Mouse (Mus musculus) neural tube, embryonic 13.5 days (tissue): ENCODE measurements around the gene Atp6v0d1. TPM values are rescaled to one million over a fixed set of nuclear protein-coding genes. Genes with fewer than 3 reads are reported as not detected.
"Not testable (repeated sequence)": the region's sequence is repeated elsewhere in the genome, so short reads cannot be mapped to it uniquely, and the experiment has no call there.

Experiments used
- ATAC-seq: fragments of 200-750 bp; cut with Nextera tagmentation; 2 replicates; pipeline ENCODE4 v1.8.0; 2017; ENCODE audit warnings: low read depth, mild to moderate bottlenecking, moderate TSS enrichment, moderate library complexity
- H3K27ac ChIP-seq: fragments of 300-500 bp; sonication (generic); replicated peaks from 2 replicates; pipeline ENCODE4 v1.5.1; 2015; ENCODE audit warnings: moderate library complexity, mild to moderate bottlenecking, inconsistent platforms
- H3K27me3 ChIP-seq: fragments of 300-500 bp; sonication (generic); 2 replicates; pipeline ENCODE4 v1.6.1; 2015; ENCODE audit warnings: mild to moderate bottlenecking, inconsistent platforms
- H3K36me3 ChIP-seq: fragments of 300-500 bp; sonication (generic); 2 replicates; pipeline ENCODE4 v1.6.1; 2015; ENCODE audit warnings: mild to moderate bottlenecking, inconsistent platforms
- H3K4me1 ChIP-seq: fragments of 300-500 bp; sonication (generic); replicated peaks from 2 replicates; pipeline ENCODE4 v1.6.1; 2015; ENCODE audit warnings: inconsistent platforms
- H3K4me2 ChIP-seq: fragments of 300-500 bp; sonication (generic); 2 replicates; pipeline ENCODE4 v1.6.1; 2015; ENCODE audit warnings: inconsistent platforms, mild to moderate bottlenecking, moderate library complexity
- H3K4me3 ChIP-seq: fragments of 300-500 bp; sonication (generic); 2 replicates; pipeline ENCODE4 v1.5.1; 2015; ENCODE audit warnings: mild to moderate bottlenecking, inconsistent platforms
- H3K9ac ChIP-seq: fragments of 300-500 bp; sonication (generic); 2 replicates; pipeline ENCODE4 v1.6.1; 2015; ENCODE audit warnings: moderate library complexity, mild to moderate bottlenecking, inconsistent platforms
- H3K9me3 ChIP-seq: fragments of 300-500 bp; sonication (generic); 2 replicates; pipeline ENCODE4 v1.6.1; 2016; ENCODE audit warnings: inconsistent platforms
- WGBS: fragments of 180-500 bp; shearing (Covaris S2); methylation state at CpG from one replicate; pipeline ENCODE4 v1.1.7; 2015; 5-methylcytosine and 5-hydroxymethylcytosine counted together
- polyA plus RNA-seq: library from polyadenylated mRNA; unstranded; fragments of >200 nt; fragmentation: Nextera tagmentation; extraction: Ambion mirVana; gene quantifications from 2 replicates; pipeline ENCODE4 v1.2.1, GENCODE M21; 2015

Gene Atp6v0d1
- polyA plus RNA-seq, 1 experiment from 2014 or later = 211 TPM

- not testable (repeated sequence) for H3K4me3 ChIP-seq, H3K27me3 ChIP-seq, ATAC-seq, H3K4me2 ChIP-seq, H3K36me3 ChIP-seq, H3K9ac ChIP-seq, H3K9me3 ChIP-seq, H3K27ac ChIP-seq
- 77% methylated on average over 3 of the region's 3 CpGs for WGBS
- H3K4me1 ChIP-seq = peaks cover 25% of the 10 kb centered on the region
These were observed 36.7 kb upstream of the Atp6v0d1 start for GRCm38 (mm10) chr8:105602540-105602939.

- Histone ChIP-seq H3K9me3 (no peaks in the 10 kb centered on the region), H3K4me2 (no peak overlapping the region), H3K27me3 (peaks cover 4% of the 10 kb centered on the region), H3K36me3 (no peaks in the 10 kb centered on the region), H3K9ac (no peak overlapping the region), H3K4me1 (peaks cover 19% of the 10 kb centered on the region), H3K4me3 (no peak overlapping the region), H3K27ac (no peak overlapping the region)
- ATAC-seq = no peak
- 67% methylated on average over 5 of the region's 5 CpGs for WGBS
These were observed 35.5 kb upstream of the Atp6v0d1 start for GRCm38 (mm10) chr8:105601301-105601700.

DNA sequence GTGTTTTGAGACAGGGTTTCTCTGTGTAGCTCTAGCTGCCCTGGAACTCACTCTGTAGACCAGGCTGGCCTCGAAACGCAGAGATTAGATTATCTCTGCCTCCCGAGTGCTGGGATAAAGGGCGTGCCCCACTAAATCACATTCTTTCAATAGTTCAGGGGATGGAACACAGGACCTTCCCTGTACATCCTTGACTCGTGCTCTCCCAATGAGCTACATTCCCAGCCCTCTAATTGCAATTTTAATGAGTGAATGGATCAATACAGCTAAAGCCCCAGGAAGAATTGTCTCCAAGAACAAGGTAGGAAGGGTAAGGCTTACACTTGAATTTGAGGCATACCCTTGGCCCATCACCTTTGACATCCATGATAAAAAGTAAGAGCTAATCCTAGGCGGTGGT lies 32.9 kb upstream of the Atp6v0d1 start:
- no peak overlapping the region for H3K27ac ChIP-seq
- WGBS = 87% methylated on average over 6 of the region's 6 CpGs
- ATAC-seq = no peak

DNA sequence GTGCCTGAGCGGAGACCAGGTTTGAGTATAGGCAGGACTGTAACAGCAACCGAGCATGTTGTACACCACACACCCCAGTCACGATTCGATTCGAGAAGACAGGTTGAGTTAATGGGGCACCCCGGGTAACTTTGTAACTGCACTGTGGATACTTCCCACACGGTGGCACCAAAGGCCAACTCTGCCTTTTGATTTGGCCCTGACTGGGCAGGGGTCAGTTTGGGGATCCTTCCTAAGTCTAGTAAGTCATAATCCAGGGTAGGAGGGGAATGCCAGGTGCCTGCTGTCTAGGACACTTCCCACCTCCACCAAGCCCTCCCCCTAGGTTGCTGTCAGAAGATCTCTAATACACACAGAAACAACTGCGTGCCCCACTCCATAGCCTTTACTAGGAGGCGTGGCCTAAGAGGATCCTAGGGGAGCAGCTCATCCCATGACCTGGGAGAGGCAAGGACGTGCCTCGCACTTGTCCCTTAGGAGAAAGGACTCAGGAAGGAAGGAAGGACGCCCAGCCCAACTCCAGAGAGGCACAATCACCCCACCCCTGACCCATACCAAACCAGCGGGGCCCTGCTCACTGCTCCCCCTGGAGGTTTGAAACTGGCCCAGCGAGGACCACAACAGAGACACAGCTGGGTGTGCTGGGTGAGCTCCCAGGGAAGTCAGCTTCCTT lies 30.7 kb upstream of the Atp6v0d1 start:
- H3K4me1 ChIP-seq = 0 out of 2 replicates have a peak, but pooled peaks cover 8% of the 10 kb centered on the region
- H3K27me3 ChIP-seq = peaks cover 11% of the 10 kb centered on the region; the same call in 1 of the 2 replicates
- H3K9ac ChIP-seq = no peak overlapping the region
- H3K4me3 ChIP-seq = 0 out of 2 replicates have a peak overlapping the region, but pooled peaks have one; percentile 9
- H3K9me3 ChIP-seq = no peaks in the 10 kb centered on the region
- WGBS = 4% methylated on average over 14 of the region's 14 CpGs
- ATAC-seq = peak; percentile 47
- H3K27ac ChIP-seq = no peak overlapping the region
- H3K4me2 ChIP-seq = peak overlapping the region; percentile 31
- no peaks in the 10 kb centered on the region for H3K36me3 ChIP-seq

More for the DNA sequence above, 32.9 kb upstream of the Atp6v0d1 start:
- no peak overlapping the region for H3K4me2 ChIP-seq
- no peaks in the 10 kb centered on the region for H3K9me3 ChIP-seq
- H3K4me3 ChIP-seq = no peak overlapping the region
- H3K27me3 ChIP-seq = peaks cover 15% of the 10 kb centered on the region
- 0 out of 2 replicates have a peak, but pooled peaks cover 8% of the 10 kb centered on the region for H3K4me1 ChIP-seq
- no peaks in the 10 kb centered on the region for H3K36me3 ChIP-seq
- H3K9ac ChIP-seq = no peak overlapping the region

DNA sequence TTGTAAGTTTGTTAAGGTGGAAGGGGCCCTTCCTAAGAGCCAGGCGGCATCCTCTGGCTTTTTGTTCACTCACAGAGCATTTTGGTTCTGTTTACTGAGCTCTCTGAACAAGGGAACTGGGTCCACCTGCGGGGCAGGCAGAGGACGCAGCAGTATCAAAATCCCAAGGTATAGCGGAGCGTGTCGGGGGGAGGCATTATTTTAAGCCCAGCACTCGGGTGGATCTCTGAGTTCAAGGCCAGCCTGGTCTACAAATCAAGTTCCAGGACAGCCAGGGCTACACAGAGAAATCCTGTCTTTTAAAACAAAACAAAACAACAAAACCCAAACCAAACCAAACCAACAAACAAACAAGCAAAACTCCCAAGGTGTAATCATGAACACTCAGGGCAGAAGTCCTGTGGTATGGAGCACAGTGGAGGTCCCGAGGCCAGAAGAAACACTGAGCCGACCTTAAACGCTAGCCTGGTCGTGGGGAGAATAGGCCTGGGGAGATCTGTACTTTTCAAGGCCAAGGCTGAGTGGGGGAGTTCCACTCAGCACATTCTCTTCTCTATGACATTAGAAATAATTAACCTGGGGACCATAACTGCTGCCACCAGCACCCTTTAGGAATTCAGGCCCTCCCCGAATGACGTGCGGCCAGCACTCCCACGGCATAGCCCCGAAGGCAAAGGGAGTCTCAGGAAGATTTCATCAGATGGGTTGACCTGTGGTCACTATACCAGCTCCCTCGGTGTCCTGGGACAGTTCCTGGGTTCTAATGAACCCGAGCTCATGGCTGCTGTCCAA lies 28.8 kb upstream of the Atp6v0d1 start:
- no peak for ATAC-seq
- 0 out of 2 replicates have a peak, but pooled peaks cover 8% of the 10 kb centered on the region for H3K4me1 ChIP-seq
- H3K4me3 ChIP-seq = no peak overlapping the region
- H3K9ac ChIP-seq = no peak overlapping the region
- no peak overlapping the region for H3K27ac ChIP-seq
- no peak overlapping the region for H3K4me2 ChIP-seq
- WGBS = 80% methylated on average over 18 of the region's 18 CpGs
- H3K9me3 ChIP-seq = no peaks in the 10 kb centered on the region
- H3K36me3 ChIP-seq = no peaks in the 10 kb centered on the region
- H3K27me3 ChIP-seq = peaks cover 11% of the 10 kb centered on the region; the same call in 1 of the 2 replicates

DNA sequence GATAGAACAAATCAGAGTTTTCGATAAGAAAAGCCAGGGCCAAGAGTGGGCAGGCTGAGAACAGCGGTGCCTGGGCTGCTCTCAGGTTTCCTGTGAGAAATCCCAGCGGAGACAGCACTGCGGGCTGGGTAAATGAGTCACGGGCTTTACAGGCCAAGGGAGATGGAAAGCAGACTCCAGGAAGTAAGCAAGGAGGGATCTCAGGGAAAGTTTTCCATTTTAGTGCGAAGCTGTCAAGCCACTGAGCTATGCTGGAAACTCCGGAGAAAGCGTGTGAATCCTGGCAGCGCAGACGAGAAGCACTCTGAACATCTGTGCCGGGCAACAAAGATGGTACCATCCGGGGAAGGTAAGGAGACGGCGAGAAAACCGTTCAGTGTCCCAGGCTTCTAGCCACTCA lies 28.0 kb upstream of the Atp6v0d1 start:
- no peak overlapping the region for H3K4me3 ChIP-seq
- WGBS = 34% methylated on average over 15 of the region's 15 CpGs

DNA sequence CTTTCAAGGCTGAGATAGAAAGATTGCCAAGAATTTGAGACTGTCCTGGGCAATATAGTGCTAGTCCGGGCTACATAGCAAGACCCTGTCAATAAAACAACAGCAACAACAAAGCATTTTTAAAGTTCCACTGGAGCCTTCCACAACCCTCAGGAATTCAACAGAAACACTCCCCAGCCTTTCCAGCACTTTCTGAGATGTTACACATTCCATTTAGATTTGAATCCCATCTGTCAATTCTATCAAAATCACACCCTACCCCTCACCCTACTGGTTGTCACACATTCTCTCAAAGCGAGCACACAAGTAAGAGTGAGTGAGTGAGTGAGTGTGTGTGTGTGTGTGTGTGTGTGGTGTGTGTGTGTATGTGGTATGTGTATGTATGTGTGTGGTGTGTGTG lies 26.6 kb upstream of the Atp6v0d1 start:
- Histone ChIP-seq H3K27ac (no peak overlapping the region), H3K4me1 (0 out of 2 replicates have a peak, but pooled peaks cover 8% of the 10 kb centered on the region), H3K27me3 (peaks cover 11% of the 10 kb centered on the region; the same call in 1 of the 2 replicates), H3K4me2 (no peak overlapping the region), H3K9ac (no peak overlapping the region), H3K9me3 (no peaks in the 10 kb centered on the region), H3K4me3 (no peak overlapping the region), H3K36me3 (no peaks in the 10 kb centered on the region)
- no peak for ATAC-seq
- 80% methylated on average over 2 of the region's 2 CpGs for WGBS

More for the DNA sequence above, 28.0 kb upstream of the Atp6v0d1 start:
- H3K9ac ChIP-seq = 0 out of 2 replicates have a peak overlapping the region, but pooled peaks have one; percentile 8
- H3K4me1 ChIP-seq = 0 out of 2 replicates have a peak, but pooled peaks cover 8% of the 10 kb centered on the region
- H3K27ac ChIP-seq = no peak overlapping the region
- no peaks in the 10 kb centered on the region for H3K9me3 ChIP-seq
- H3K36me3 ChIP-seq = no peaks in the 10 kb centered on the region
- peaks cover 11% of the 10 kb centered on the region; the same call in 1 of the 2 replicates for H3K27me3 ChIP-seq
- H3K4me2 ChIP-seq = peak overlapping the region; percentile 30
- ATAC-seq = no peak

DNA sequence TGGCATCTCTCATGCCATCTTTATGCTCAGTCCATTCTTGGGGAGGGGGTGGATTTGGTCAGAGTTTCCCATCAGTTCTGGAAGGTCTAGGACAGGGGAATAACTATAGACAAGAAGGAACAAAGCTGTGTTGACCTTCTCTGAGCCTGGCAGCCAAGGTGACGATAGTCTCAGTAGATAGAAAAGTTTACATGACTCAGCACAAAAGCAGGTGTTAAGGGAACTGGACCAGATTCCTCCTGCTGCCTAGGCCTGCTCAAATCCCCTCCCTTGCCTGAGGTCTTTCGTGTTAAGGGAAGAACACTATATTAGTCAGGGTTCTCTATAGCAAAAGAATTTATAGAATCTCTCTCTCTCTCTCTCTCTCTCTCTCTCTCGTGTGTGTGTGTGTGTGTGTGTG lies 13.9 kb upstream of the Atp6v0d1 start:
- no peak overlapping the region for H3K4me3 ChIP-seq
- no peaks in the 10 kb centered on the region for H3K27me3 ChIP-seq
- no peaks in the 10 kb centered on the region for H3K36me3 ChIP-seq
- no peak overlapping the region for H3K27ac ChIP-seq
- WGBS = 76% methylated on average over 3 of the region's 3 CpGs
- H3K4me1 ChIP-seq = no peaks in the 10 kb centered on the region
- no peak for ATAC-seq
- no peak overlapping the region for H3K9ac ChIP-seq
- no peaks in the 10 kb centered on the region for H3K9me3 ChIP-seq
- H3K4me2 ChIP-seq = no peak overlapping the region

GRCm38 (mm10) chr8:105575538-105575937 lies 9.7 kb upstream of the Atp6v0d1 start:
- no peak for ATAC-seq
- WGBS = 50% methylated on average over 3 of the region's 3 CpGs
- no peaks in the 10 kb centered on the region for H3K4me1 ChIP-seq

DNA sequence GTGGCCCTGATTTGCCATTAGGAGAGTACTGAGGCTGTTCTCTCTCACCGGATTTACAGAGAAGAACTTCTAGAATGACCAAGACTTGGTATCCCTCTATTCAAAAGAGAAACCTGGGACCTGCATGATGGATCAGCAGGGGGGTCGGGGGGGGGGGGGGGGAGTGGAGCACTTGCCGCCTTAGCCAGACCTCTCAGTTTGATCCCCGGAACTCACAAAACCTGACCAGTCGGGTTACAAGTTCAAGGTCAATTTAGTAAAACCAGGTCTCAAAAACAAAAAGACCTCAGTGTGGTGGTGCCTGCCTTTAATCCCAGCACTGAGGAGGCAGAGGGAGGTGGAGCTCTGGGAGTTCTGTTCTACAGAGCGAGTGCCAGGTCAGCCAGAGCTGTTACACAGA lies 8.9 kb upstream of the Atp6v0d1 start:
- H3K36me3 ChIP-seq = no peaks in the 10 kb centered on the region
- H3K9me3 ChIP-seq = no peaks in the 10 kb centered on the region
- no peaks in the 10 kb centered on the region for H3K27me3 ChIP-seq
- ATAC-seq = no peak
- H3K4me2 ChIP-seq = no peak overlapping the region
- no peaks in the 10 kb centered on the region for H3K4me1 ChIP-seq
- no peak overlapping the region for H3K27ac ChIP-seq
- no peak overlapping the region for H3K9ac ChIP-seq
- no peak overlapping the region for H3K4me3 ChIP-seq
- 54% methylated on average over 5 of the region's 6 CpGs for WGBS

More at GRCm38 (mm10) chr8:105575538-105575937, 9.7 kb upstream of the Atp6v0d1 start:
- Histone ChIP-seq H3K9me3 (no peaks in the 10 kb centered on the region), H3K4me3 (no peak overlapping the region), H3K9ac (no peak overlapping the region), H3K27me3 (no peaks in the 10 kb centered on the region), H3K27ac (no peak overlapping the region), H3K36me3 (no peaks in the 10 kb centered on the region), H3K4me2 (no peak overlapping the region)

DNA sequence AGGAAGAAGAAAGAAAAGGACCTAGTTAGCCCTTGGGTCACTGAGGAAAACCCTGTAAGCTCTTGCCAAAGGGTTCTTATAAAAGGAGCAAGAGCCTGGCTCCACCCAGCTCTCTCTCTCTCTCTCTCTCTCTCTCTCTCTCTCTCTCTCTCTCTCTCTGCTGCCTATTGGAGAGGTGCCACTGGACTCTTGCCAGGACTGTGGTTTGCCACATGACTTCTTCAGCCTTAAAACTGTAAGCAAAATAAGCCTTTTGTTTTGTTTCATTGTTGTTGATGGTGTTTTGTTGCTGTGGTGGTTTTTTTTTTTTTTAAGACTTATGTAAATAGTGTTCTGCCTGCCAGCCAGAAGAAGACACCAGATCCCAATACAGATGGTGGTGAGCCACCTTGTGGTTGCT lies 7.6 kb upstream of the Atp6v0d1 start:
- no peak overlapping the region for H3K27ac ChIP-seq
- no peak overlapping the region for H3K9ac ChIP-seq
- no peak overlapping the region for H3K4me2 ChIP-seq
- H3K9me3 ChIP-seq = no peaks in the 10 kb centered on the region
- no peaks in the 10 kb centered on the region for H3K27me3 ChIP-seq
- H3K4me3 ChIP-seq = no peak overlapping the region
- ATAC-seq = no peak
- H3K4me1 ChIP-seq = no peaks in the 10 kb centered on the region
- H3K36me3 ChIP-seq = no peaks in the 10 kb centered on the region

- 90% methylated on average over 9 of the region's 9 CpGs for WGBS
- Histone ChIP-seq H3K36me3 (no peaks in the 10 kb centered on the region), H3K4me1 (peaks cover 12% of the 10 kb centered on the region), H3K27me3 (no peaks in the 10 kb centered on the region), H3K27ac (no peak overlapping the region), H3K4me2 (no peak overlapping the region), H3K4me3 (no peak overlapping the region), H3K9me3 (no peaks in the 10 kb centered on the region), H3K9ac (no peak overlapping the region)
- no peak for ATAC-seq
These were observed 6.0 kb upstream of the Atp6v0d1 start for GRCm38 (mm10) chr8:105571810-105572209.
